9 mouse cellular contexts compared by ENCODE assay signal in genomic region chr15:52505278-52505831, GRCm38 (mm10).
DNase-seq lines count a peak whose midpoint lies in the region; ATAC-seq and TF ChIP-seq lines count a peak whose summit lies in the region.
"Had no signal": no experiment of that assay in that cellular context is flagged by ENCODE, and none has a peak within 500 bp of the region (broad histone marks: within the 10 kb centered on the region; RNA-seq: fewer than 3 reads in every experiment).

No protein-coding gene starts in this region.

- 27% methylated on average over 9 of the region's 9 CpGs for WGBS in heart, postnatal 0 days
- 28% methylated on average over 9 of the region's 9 CpGs for WGBS in stomach, postnatal 0 days

- H3K36me3 ChIP-seq in heart, postnatal 0 days (replicated peaks; ENCODE audit: control insufficient read depth, insufficient read depth, low read length): no peaks in the 10 kb centered on the region
- no peaks in the 10 kb centered on the region for H3K36me3 ChIP-seq in stomach, postnatal 0 days (ENCODE audit: control insufficient read depth, insufficient read depth, low read length)
- H3K36me3 ChIP-seq: limb, embryonic 15.5 days had no signal

- H3K9ac ChIP-seq in heart, postnatal 0 days (replicated peaks; ENCODE audit: low read depth, low read length): no peak overlapping the region
- H3K9ac ChIP-seq in stomach, postnatal 0 days (ENCODE audit: low read length): no peak overlapping the region
- H3K9ac ChIP-seq: limb, embryonic 15.5 days had no signal

- H3K9me3 ChIP-seq in heart, postnatal 0 days (replicated peaks; ENCODE audit: control insufficient read depth, low read length): no peaks in the 10 kb centered on the region
- H3K9me3 ChIP-seq in stomach, postnatal 0 days (ENCODE audit: control insufficient read depth, low read length): no peaks in the 10 kb centered on the region
- H3K9me3 ChIP-seq: limb, embryonic 15.5 days had no signal

- no peaks in the 10 kb centered on the region for H3K27me3 ChIP-seq in heart, postnatal 0 days (ENCODE audit: control insufficient read depth, insufficient read depth, low read length)
- no peaks in the 10 kb centered on the region for H3K27me3 ChIP-seq in stomach, postnatal 0 days (ENCODE audit: control insufficient read depth, insufficient read depth, low read length)
- H3K27me3 ChIP-seq: limb, embryonic 15.5 days had no signal

- no peak for TF ChIP-seq EP300 in heart, postnatal 0 days (IDR thresholded peaks at IDR 0.05; ENCODE audit: low read depth)
- no peak for TF ChIP-seq EP300 in stomach, postnatal 0 days (optimal IDR thresholded peaks at IDR 0.05)

- intact Hi-C loops in heart, postnatal 25 days (cut with DNase I): loop anchor here (2.0 to 5.0 kb wide), 2 partner anchors 1187 to 1282 kb away; no protein-coding TSS in a partner anchor

- H3K4me1 ChIP-seq in heart, postnatal 0 days (ENCODE audit: control insufficient read depth, insufficient read depth): no peaks in the 10 kb centered on the region
- no peaks in the 10 kb centered on the region for H3K4me1 ChIP-seq in stomach, postnatal 0 days (replicated peaks; ENCODE audit: control insufficient read depth, insufficient read depth)

- no peak overlapping the region for H3K27ac ChIP-seq in heart, postnatal 0 days (ENCODE audit: low read depth)
- no peak overlapping the region for H3K27ac ChIP-seq in stomach, postnatal 0 days (replicated peaks)
- H3K27ac ChIP-seq: limb, embryonic 15.5 days had no signal

- no peak overlapping the region for H3K4me2 ChIP-seq in heart, postnatal 0 days (ENCODE audit: low read depth, low read length)
- no peak overlapping the region for H3K4me2 ChIP-seq in stomach, postnatal 0 days (replicated peaks; ENCODE audit: low read depth)
- H3K4me2 ChIP-seq: limb, embryonic 15.5 days had no signal

- ATAC-seq in heart, postnatal 0 days (ENCODE audit: insufficient read depth, low read depth): no peak
- no peak for ATAC-seq in stomach, postnatal 0 days (ENCODE audit: low FRiP score, low TSS enrichment)

- no peak overlapping the region for H3K4me3 ChIP-seq in heart, postnatal 0 days (ENCODE audit: low read depth, low read length)
- no peak overlapping the region for H3K4me3 ChIP-seq in stomach, postnatal 0 days (ENCODE audit: low read depth, low read length)
- H3K4me3 ChIP-seq: limb, embryonic 15.5 days had no signal

- peak; percentile 36 for DNase-seq in heart, postnatal 0 days (ENCODE audit: low spot score)
- DNase-seq in heart, postnatal 25 days (ENCODE audit: low spot score): no peak
- DNase-seq in CD4-positive, CD25-positive, alpha-beta regulatory T cell, adult 2 months (ENCODE audit: low read depth, low spot score): peak; percentile 65
- peak; percentile 39 for DNase-seq in brain, embryonic 18.5 days (ENCODE audit: low read depth, low spot score)
- DNase-seq in hindlimb bud, embryonic 11.5 days (ENCODE audit: extremely low spot score, low read depth, low spot score): peak; percentile 42
- DNase-seq in stomach, postnatal 0 days (ENCODE audit: low spot score): no peak
- no peak for DNase-seq in right cerebral cortex, postnatal 36 days (ENCODE audit: low spot score in 2 of 2)
- no peak for DNase-seq in frontal cortex, postnatal 25 days (ENCODE audit: low spot score in 2 of 2)

- TF ChIP-seq CTCF in heart, postnatal 0 days (IDR thresholded peaks at IDR 0.05; ENCODE audit: low read depth): peak; percentile 56
- TF ChIP-seq CTCF in stomach, postnatal 0 days (IDR thresholded peaks at IDR 0.05; ENCODE audit: low read depth): peak; percentile 78

Comparison
In these comparisons a context has a peak if more than half of its experiments do, and no peak if none do; other contexts are left out.
1. DNase-seq: peak in heart, postnatal 0 days (single experiment), CD4-positive, CD25-positive, alpha-beta regulatory T cell, adult 2 months (single experiment), brain, embryonic 18.5 days (single experiment) and hindlimb bud, embryonic 11.5 days (single experiment); none in heart, postnatal 25 days (single experiment), stomach, postnatal 0 days (single experiment), right cerebral cortex, postnatal 36 days (0 of 2) and frontal cortex, postnatal 25 days (0 of 2).